Mouse (Mus musculus): ENCODE measurements around the gene Agbl5. TPM values are rescaled to one million over a fixed set of nuclear protein-coding genes. Genes with fewer than 3 reads are reported as not detected.

The Agbl5 gene
- polyA plus RNA-seq, 1 experiment from 2014 or later = 19.1 TPM

GRCm38 (mm10) chr5:30914849-30915248, 26.4 kb downstream of the Agbl5 start:
- Histone ChIP-seq H3K4me1 (ENCODE audit: control insufficient read depth, insufficient read depth, low read depth, low read length) (peaks cover 15% of the 10 kb centered on the region), H3K9ac (ENCODE audit: low read depth, low read length) (no peak overlapping the region), H3K27me3 (replicated peaks; ENCODE audit: control insufficient read depth, insufficient read depth, low read length) (no peaks in the 10 kb centered on the region), H3K4me3 (ENCODE audit: low read length) (no peak overlapping the region), H3K9me3 (ENCODE audit: control insufficient read depth, low read length) (no peaks in the 10 kb centered on the region), H3K4me2 (ENCODE audit: low read length) (peak overlapping the region; percentile 32; the same call in 1 of the 2 replicates), H3K36me3 (ENCODE audit: control insufficient read depth, insufficient read depth, low read length) (no peaks in the 10 kb centered on the region), H3K27ac (ENCODE audit: low read depth, low read length) (no peak overlapping the region)
- 84% methylated on average over 6 of the region's 6 CpGs for WGBS
- ATAC-seq = no peak

GRCm38 (mm10) chr5:30915456-30915855, 27.0 kb downstream of the Agbl5 start:
- ATAC-seq = peak; percentile 19
- peak overlapping the region; percentile 40; the same call in 1 of the 2 replicates for H3K9ac ChIP-seq (ENCODE audit: low read depth, low read length)
- H3K27ac ChIP-seq (ENCODE audit: low read depth, low read length) = 0 out of 2 replicates have a peak overlapping the region, but pooled peaks have one; percentile 48
- no peaks in the 10 kb centered on the region for H3K36me3 ChIP-seq (ENCODE audit: control insufficient read depth, insufficient read depth, low read length)
- no peaks in the 10 kb centered on the region for H3K27me3 ChIP-seq (replicated peaks; ENCODE audit: control insufficient read depth, insufficient read depth, low read length)
- H3K9me3 ChIP-seq (ENCODE audit: control insufficient read depth, low read length) = no peaks in the 10 kb centered on the region
- H3K4me1 ChIP-seq (ENCODE audit: control insufficient read depth, insufficient read depth, low read depth, low read length) = peaks cover 15% of the 10 kb centered on the region
- H3K4me3 ChIP-seq (ENCODE audit: low read length) = no peak overlapping the region
- 68% methylated on average over 9 of the region's 9 CpGs for WGBS
- H3K4me2 ChIP-seq (ENCODE audit: low read length) = peak overlapping the region; percentile 32

GRCm38 (mm10) chr5:30915974-30916433, 27.5 kb downstream of the Agbl5 start:
- Histone ChIP-seq H3K27ac (ENCODE audit: low read depth, low read length) (peak overlapping the region; percentile 60), H3K4me1 (ENCODE audit: control insufficient read depth, insufficient read depth, low read depth, low read length) (peaks cover 19% of the 10 kb centered on the region), H3K4me3 (ENCODE audit: low read length) (no peak overlapping the region), H3K4me2 (ENCODE audit: low read length) (peak overlapping the region; percentile 42), H3K9me3 (ENCODE audit: control insufficient read depth, low read length) (no peaks in the 10 kb centered on the region), H3K27me3 (replicated peaks; ENCODE audit: control insufficient read depth, insufficient read depth, low read length) (no peaks in the 10 kb centered on the region), H3K9ac (ENCODE audit: low read depth, low read length) (peak overlapping the region; percentile 15; the same call in 1 of the 2 replicates), H3K36me3 (ENCODE audit: control insufficient read depth, insufficient read depth, low read length) (no peaks in the 10 kb centered on the region)
- 5% methylated on average over 7 of the region's 7 CpGs for WGBS
- peak; percentile 86 for ATAC-seq

- Histone ChIP-seq H3K4me3 (ENCODE audit: low read length) (no peak overlapping the region), H3K4me2 (ENCODE audit: low read length) (no peak overlapping the region), H3K27ac (ENCODE audit: low read depth, low read length) (no peak overlapping the region), H3K27me3 (replicated peaks; ENCODE audit: control insufficient read depth, insufficient read depth, low read length) (no peaks in the 10 kb centered on the region), H3K9me3 (ENCODE audit: control insufficient read depth, low read length) (no peaks in the 10 kb centered on the region), H3K9ac (ENCODE audit: low read depth, low read length) (no peak overlapping the region), H3K36me3 (ENCODE audit: control insufficient read depth, insufficient read depth, low read length) (no peaks in the 10 kb centered on the region), H3K4me1 (ENCODE audit: control insufficient read depth, insufficient read depth, low read depth, low read length) (peaks cover 20% of the 10 kb centered on the region)
- no peak for ATAC-seq
- 89% methylated on average over 9 of the region's 9 CpGs for WGBS
Observed at GRCm38 (mm10) chr5:30916841-30917240, 28.3 kb downstream of the Agbl5 start.

GRCm38 (mm10) chr5:30917348-30917747, 28.9 kb downstream of the Agbl5 start:
- no peak overlapping the region for H3K27ac ChIP-seq (ENCODE audit: low read depth, low read length)
- ATAC-seq = no peak
- H3K4me1 ChIP-seq (ENCODE audit: control insufficient read depth, insufficient read depth, low read depth, low read length) = peaks cover 24% of the 10 kb centered on the region
- no peak overlapping the region for H3K4me3 ChIP-seq (ENCODE audit: low read length)
- 83% methylated on average over 11 of the region's 11 CpGs for WGBS
- H3K9ac ChIP-seq (ENCODE audit: low read depth, low read length) = no peak overlapping the region
- H3K36me3 ChIP-seq (ENCODE audit: control insufficient read depth, insufficient read depth, low read length) = no peaks in the 10 kb centered on the region
- no peaks in the 10 kb centered on the region for H3K9me3 ChIP-seq (ENCODE audit: control insufficient read depth, low read length)
- H3K4me2 ChIP-seq (ENCODE audit: low read length) = no peak overlapping the region
- no peaks in the 10 kb centered on the region for H3K27me3 ChIP-seq (replicated peaks; ENCODE audit: control insufficient read depth, insufficient read depth, low read length)

GRCm38 (mm10) chr5:30917891-30918670, 29.6 kb downstream of the Agbl5 start:
- 86% methylated on average over 28 of the region's 31 CpGs for WGBS
- H3K9ac ChIP-seq (ENCODE audit: low read depth, low read length) = no peak overlapping the region
- no peak for ATAC-seq

GRCm38 (mm10) chr5:30918691-30919090, 30.2 kb downstream of the Agbl5 start:
- Histone ChIP-seq H3K9me3 (ENCODE audit: control insufficient read depth, low read length) (no peaks in the 10 kb centered on the region), H3K4me2 (ENCODE audit: low read length) (no peak overlapping the region), H3K27ac (ENCODE audit: low read depth, low read length) (no peak overlapping the region), H3K9ac (ENCODE audit: low read depth, low read length) (no peak overlapping the region), H3K4me1 (ENCODE audit: control insufficient read depth, insufficient read depth, low read depth, low read length) (peaks cover 24% of the 10 kb centered on the region), H3K27me3 (replicated peaks; ENCODE audit: control insufficient read depth, insufficient read depth, low read length) (no peaks in the 10 kb centered on the region), H3K4me3 (ENCODE audit: low read length) (no peak overlapping the region), H3K36me3 (ENCODE audit: control insufficient read depth, insufficient read depth, low read length) (no peaks in the 10 kb centered on the region)
- WGBS = 76% methylated on average over 8 of the region's 8 CpGs
- ATAC-seq = no peak

More at GRCm38 (mm10) chr5:30917891-30918670, 29.6 kb downstream of the Agbl5 start:
- H3K4me2 ChIP-seq (ENCODE audit: low read length) = no peak overlapping the region
- no peaks in the 10 kb centered on the region for H3K9me3 ChIP-seq (ENCODE audit: control insufficient read depth, low read length)
- no peaks in the 10 kb centered on the region for H3K36me3 ChIP-seq (ENCODE audit: control insufficient read depth, insufficient read depth, low read length)
- H3K4me3 ChIP-seq (ENCODE audit: low read length) = no peak overlapping the region
- H3K27ac ChIP-seq (ENCODE audit: low read depth, low read length) = no peak overlapping the region
- peaks cover 29% of the 10 kb centered on the region for H3K4me1 ChIP-seq (ENCODE audit: control insufficient read depth, insufficient read depth, low read depth, low read length)
- H3K27me3 ChIP-seq (replicated peaks; ENCODE audit: control insufficient read depth, insufficient read depth, low read length) = no peaks in the 10 kb centered on the region

- H3K4me1 ChIP-seq (ENCODE audit: control insufficient read depth, insufficient read depth, low read depth, low read length) = peaks cover 23% of the 10 kb centered on the region
- H3K4me3 ChIP-seq (ENCODE audit: low read length) = no peak overlapping the region
- no peaks in the 10 kb centered on the region for H3K27me3 ChIP-seq (replicated peaks; ENCODE audit: control insufficient read depth, insufficient read depth, low read length)
- H3K27ac ChIP-seq (ENCODE audit: low read depth, low read length) = no peak overlapping the region
- no peak overlapping the region for H3K4me2 ChIP-seq (ENCODE audit: low read length)
- H3K9ac ChIP-seq (ENCODE audit: low read depth, low read length) = no peak overlapping the region
- no peaks in the 10 kb centered on the region for H3K9me3 ChIP-seq (ENCODE audit: control insufficient read depth, low read length)
- H3K36me3 ChIP-seq (ENCODE audit: control insufficient read depth, insufficient read depth, low read length) = no peaks in the 10 kb centered on the region
- no peak for ATAC-seq
- 64% methylated on average over 11 of the region's 11 CpGs for WGBS
Observed at GRCm38 (mm10) chr5:30919831-30920614, 31.5 kb downstream of the Agbl5 start.

- no peak overlapping the region for H3K4me3 ChIP-seq (ENCODE audit: low read length)
- H3K36me3 ChIP-seq (ENCODE audit: control insufficient read depth, insufficient read depth, low read length) = no peaks in the 10 kb centered on the region
- no peak overlapping the region for H3K27ac ChIP-seq (ENCODE audit: low read depth, low read length)
- H3K9me3 ChIP-seq (ENCODE audit: control insufficient read depth, low read length) = no peaks in the 10 kb centered on the region
- peak overlapping the region; percentile 5; the same call in 1 of the 2 replicates for H3K9ac ChIP-seq (ENCODE audit: low read depth, low read length)
- ATAC-seq = peak; percentile 3
- 68% methylated on average over 19 of the region's 19 CpGs for WGBS
- peak overlapping the region; percentile 77 for H3K4me2 ChIP-seq (ENCODE audit: low read length)
- peaks cover 19% of the 10 kb centered on the region for H3K4me1 ChIP-seq (ENCODE audit: control insufficient read depth, insufficient read depth, low read depth, low read length)
- H3K27me3 ChIP-seq (replicated peaks; ENCODE audit: control insufficient read depth, insufficient read depth, low read length) = no peaks in the 10 kb centered on the region
Observed at GRCm38 (mm10) chr5:30920621-30921020, 32.1 kb downstream of the Agbl5 start.
